Mouse (Mus musculus): Measurements from ENCODE around the gene Vav2.

- TF ChIP-seq POLR2A (IDR thresholded peaks at IDR 0.05; ENCODE audit: insufficient read depth, low read depth, low read length) (no peak), CTCF (IDR thresholded peaks at IDR 0.05; ENCODE audit: insufficient read depth, low read depth, low read length) (no peak)
Observed at GRCm38 (mm10) chr2:27246712-27247486, 179.9 kb downstream of the Vav2 start.
